Mouse (Mus musculus): ENCODE results near the gene Mical2. TPM values are rescaled to one million over a fixed set of nuclear protein-coding genes. Genes with fewer than 3 reads are reported as not detected.

The Mical2 gene
- polyA plus RNA-seq, 1 experiment = 58.2 TPM

GRCm38 (mm10) chr7:112298871-112299422, 73.3 kb downstream of the Mical2 start:
- 42% methylated on average over 3 of the region's 3 CpGs for WGBS
- no peak for DNase-seq
- H3K4me1 ChIP-seq (ENCODE audit: control insufficient read depth, insufficient read depth, low read length) = peaks cover 50% of the 10 kb centered on the region
- TF ChIP-seq POLR2A (IDR thresholded peaks at IDR 0.05; ENCODE audit: borderline replicate concordance, extremely low read depth, low read depth, low read length) = no peak
- no peak for TF ChIP-seq CTCF (IDR thresholded peaks at IDR 0.05; ENCODE audit: insufficient read depth, low read length)
- H3K4me3 ChIP-seq (replicated peaks; ENCODE audit: extremely low read depth, low read depth, low read length) = no peak overlapping the region

GRCm38 (mm10) chr7:112299521-112300096, 74.0 kb downstream of the Mical2 start:
- WGBS = 20% methylated on average over 10 of the region's 10 CpGs
- peaks cover 46% of the 10 kb centered on the region for H3K4me1 ChIP-seq (ENCODE audit: control insufficient read depth, insufficient read depth, low read length)
- DNase-seq = no peak
- H3K4me3 ChIP-seq (replicated peaks; ENCODE audit: extremely low read depth, low read depth, low read length) = no peak overlapping the region
- TF ChIP-seq POLR2A (IDR thresholded peaks at IDR 0.05; ENCODE audit: borderline replicate concordance, extremely low read depth, low read depth, low read length) (no peak), CTCF (IDR thresholded peaks at IDR 0.05; ENCODE audit: insufficient read depth, low read length) (no peak)

- peaks cover 46% of the 10 kb centered on the region for H3K4me1 ChIP-seq (ENCODE audit: control insufficient read depth, insufficient read depth, low read length)
- 40% methylated on average over 5 of the region's 5 CpGs for WGBS
- TF ChIP-seq CTCF (IDR thresholded peaks at IDR 0.05; ENCODE audit: insufficient read depth, low read length) (no peak), POLR2A (IDR thresholded peaks at IDR 0.05; ENCODE audit: borderline replicate concordance, extremely low read depth, low read depth, low read length) (no peak)
- DNase-seq = no peak
- H3K4me3 ChIP-seq (replicated peaks; ENCODE audit: extremely low read depth, low read depth, low read length) = no peak overlapping the region
Measured at GRCm38 (mm10) chr7:112300141-112300540, 74.5 kb downstream of the Mical2 start.

- DNase-seq = no peak
Measured at GRCm38 (mm10) chr7:112301052-112301451, 75.4 kb downstream of the Mical2 start.

DNA sequence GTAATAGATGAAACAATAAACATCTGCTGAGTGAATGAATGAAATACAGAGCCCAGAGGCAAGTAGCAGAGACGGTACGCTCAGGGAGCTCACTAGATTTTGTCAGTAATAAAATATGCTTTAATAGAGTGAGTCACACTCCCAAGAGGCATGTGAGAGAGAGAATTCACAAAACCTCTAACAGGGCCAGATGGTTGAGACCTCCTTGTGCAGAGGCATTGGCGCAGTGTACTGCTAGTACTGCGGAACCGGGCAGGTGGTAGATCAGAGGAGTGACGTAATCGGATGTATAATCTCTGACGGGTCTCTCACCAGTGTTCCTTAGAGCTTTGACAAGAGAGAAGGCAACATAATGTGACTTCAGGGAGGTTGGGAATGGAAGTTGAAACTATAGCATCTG, 78.7 kb downstream of the Mical2 start:
- Histone ChIP-seq H3K4me3 (replicated peaks; ENCODE audit: extremely low read depth, low read depth, low read length) (no peak overlapping the region), H3K4me1 (ENCODE audit: control insufficient read depth, insufficient read depth, low read length) (peaks cover 17% of the 10 kb centered on the region)
- no peak for DNase-seq
- WGBS = 76% methylated on average over 8 of the region's 8 CpGs
- TF ChIP-seq POLR2A (IDR thresholded peaks at IDR 0.05; ENCODE audit: borderline replicate concordance, extremely low read depth, low read depth, low read length) (no peak), CTCF (IDR thresholded peaks at IDR 0.05; ENCODE audit: insufficient read depth, low read length) (no peak)

More at GRCm38 (mm10) chr7:112301052-112301451, 75.4 kb downstream of the Mical2 start:
- H3K4me1 ChIP-seq (ENCODE audit: control insufficient read depth, insufficient read depth, low read length) = peaks cover 39% of the 10 kb centered on the region
- no peak for TF ChIP-seq POLR2A (IDR thresholded peaks at IDR 0.05; ENCODE audit: borderline replicate concordance, extremely low read depth, low read depth, low read length)
- peak; percentile 33; the same call in 1 of the 2 replicates for TF ChIP-seq CTCF (IDR thresholded peaks at IDR 0.05; ENCODE audit: insufficient read depth, low read length)
- no peak overlapping the region for H3K4me3 ChIP-seq (replicated peaks; ENCODE audit: extremely low read depth, low read depth, low read length)

- peak; percentile 72 for DNase-seq
- no peak overlapping the region for H3K4me3 ChIP-seq (replicated peaks; ENCODE audit: extremely low read depth, low read depth, low read length)
- 57% methylated on average over 11 of the region's 11 CpGs for WGBS
- TF ChIP-seq CTCF (IDR thresholded peaks at IDR 0.05; ENCODE audit: insufficient read depth, low read length) (no peak), POLR2A (IDR thresholded peaks at IDR 0.05; ENCODE audit: borderline replicate concordance, extremely low read depth, low read depth, low read length) (no peak)
- peaks cover 23% of the 10 kb centered on the region for H3K4me1 ChIP-seq (ENCODE audit: control insufficient read depth, insufficient read depth, low read length)
Measured at GRCm38 (mm10) chr7:112309289-112310016, 83.8 kb downstream of the Mical2 start.

DNA sequence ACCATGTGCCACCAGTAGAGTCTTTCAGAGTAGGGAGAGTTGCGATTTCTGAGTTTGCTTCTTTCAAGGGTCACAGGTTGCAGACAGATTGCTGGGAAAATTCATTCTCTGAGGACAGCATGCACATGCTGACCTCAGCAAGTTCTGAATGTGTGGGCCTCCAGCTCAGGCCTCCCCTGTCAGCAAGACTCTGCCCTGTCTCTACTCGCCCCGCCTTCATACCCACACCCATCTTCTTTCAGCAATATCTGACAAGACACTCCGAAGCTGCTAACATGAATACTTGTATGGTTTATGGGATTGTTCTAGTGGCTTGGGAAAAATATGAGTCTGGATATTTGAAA, 84.3 kb downstream of the Mical2 start:
- TF ChIP-seq POLR2A (IDR thresholded peaks at IDR 0.05; ENCODE audit: borderline replicate concordance, extremely low read depth, low read depth, low read length) (no peak), CTCF (IDR thresholded peaks at IDR 0.05; ENCODE audit: insufficient read depth, low read length) (no peak)
- 68% methylated on average over 4 of the region's 4 CpGs for WGBS
- DNase-seq = no peak
- peaks cover 23% of the 10 kb centered on the region for H3K4me1 ChIP-seq (ENCODE audit: control insufficient read depth, insufficient read depth, low read length)
- H3K4me3 ChIP-seq (replicated peaks; ENCODE audit: extremely low read depth, low read depth, low read length) = no peak overlapping the region

- WGBS = 46% methylated on average over 5 of the region's 5 CpGs
Measured at GRCm38 (mm10) chr7:112313211-112313610, 87.6 kb downstream of the Mical2 start.

GRCm38 (mm10) chr7:112313670-112314069, 88.0 kb downstream of the Mical2 start:
- TF ChIP-seq CTCF (IDR thresholded peaks at IDR 0.05; ENCODE audit: insufficient read depth, low read length) = no peak
- TF ChIP-seq POLR2A (IDR thresholded peaks at IDR 0.05; ENCODE audit: borderline replicate concordance, extremely low read depth, low read depth, low read length) = no peak
- WGBS = 36% methylated on average over 5 of the region's 5 CpGs
- peaks cover 26% of the 10 kb centered on the region for H3K4me1 ChIP-seq (ENCODE audit: control insufficient read depth, insufficient read depth, low read length)
- DNase-seq = no peak
- H3K4me3 ChIP-seq (replicated peaks; ENCODE audit: extremely low read depth, low read depth, low read length) = no peak overlapping the region

More at GRCm38 (mm10) chr7:112313211-112313610, 87.6 kb downstream of the Mical2 start:
- DNase-seq = no peak
- TF ChIP-seq POLR2A (IDR thresholded peaks at IDR 0.05; ENCODE audit: borderline replicate concordance, extremely low read depth, low read depth, low read length) = no peak
- TF ChIP-seq CTCF (IDR thresholded peaks at IDR 0.05; ENCODE audit: insufficient read depth, low read length) = no peak
- Histone ChIP-seq H3K4me3 (replicated peaks; ENCODE audit: extremely low read depth, low read depth, low read length) (no peak overlapping the region), H3K4me1 (ENCODE audit: control insufficient read depth, insufficient read depth, low read length) (peaks cover 26% of the 10 kb centered on the region)

Data from lung, adult 2 months (tissue).